Mouse (Mus musculus) forebrain, embryonic 10.5 days (tissue): ENCODE measurements around the gene Lin7b. TPM values are rescaled to one million over a fixed set of nuclear protein-coding genes. Genes with fewer than 3 reads are reported as not detected.

Experiments used
- DNase-seq: peaks from one replicate; pipeline ENCODE4 v3.0.0-alpha.2; 2017; ENCODE audit warnings: low spot score; ENCODE audit errors: extremely low spot score
- H3K27ac ChIP-seq: fragments of 300-500 bp; sonication (generic); 2 replicates; pipeline ENCODE4 v1.5.1; 2016; ENCODE audit warnings: mild to moderate bottlenecking
- H3K27me3 ChIP-seq: fragments of 300-500 bp; sonication (generic); 2 replicates; pipeline ENCODE4 v1.6.1; 2016; ENCODE audit warnings: mild to moderate bottlenecking; ENCODE audit not compliant: poor library complexity, severe bottlenecking
- H3K36me3 ChIP-seq: fragments of 300-500 bp; sonication (generic); replicated peaks from 2 replicates; pipeline ENCODE4 v1.6.1; 2016; ENCODE audit warnings: mild to moderate bottlenecking, moderate library complexity
- H3K4me1 ChIP-seq: fragments of 300-500 bp; sonication (generic); 2 replicates; pipeline ENCODE4 v1.6.1; 2016
- H3K4me3 ChIP-seq: fragments of 300-500 bp; sonication (generic); 2 replicates; pipeline ENCODE4 v1.5.1; 2016; ENCODE audit warnings: mild to moderate bottlenecking, moderate library complexity
- H3K9me3 ChIP-seq: fragments of 300-500 bp; sonication (generic); 2 replicates; pipeline ENCODE4 v1.6.1; 2016; ENCODE audit warnings: mild to moderate bottlenecking, moderate library complexity
- WGBS: fragments of 180-500 bp; shearing (Covaris S2); methylation state at CpG from one replicate; pipeline ENCODE4 v1.1.7; 2016; 5-methylcytosine and 5-hydroxymethylcytosine counted together
- polyA plus RNA-seq: library from polyadenylated mRNA; unstranded; fragments of >200 nt; fragmentation: Nextera tagmentation; extraction: Ambion mirVana; gene quantifications from 2 replicates; pipeline ENCODE4 v1.2.1, GENCODE M21; 2016

Gene Lin7b
- polyA plus RNA-seq, 1 experiment from 2014 or later = 0.81 TPM

GRCm38 (mm10) chr7:45337469-45337868, 32.9 kb downstream of the Lin7b start:
- 0 out of 2 replicates have a peak overlapping the region, but pooled peaks have one; percentile 69 for H3K4me3 ChIP-seq

GRCm38 (mm10) chr7:45336319-45336718, 34.1 kb downstream of the Lin7b start:
- 84% methylated on average over 4 of the region's 4 CpGs for WGBS
- H3K9me3 ChIP-seq = no peaks in the 10 kb centered on the region
- no peak overlapping the region for H3K4me3 ChIP-seq
- H3K4me1 ChIP-seq = peaks cover 77% of the 10 kb centered on the region
- H3K27me3 ChIP-seq = peaks cover 74% of the 10 kb centered on the region
- H3K27ac ChIP-seq = no peak overlapping the region
- DNase-seq = no peak
- H3K36me3 ChIP-seq = no peaks in the 10 kb centered on the region

More at GRCm38 (mm10) chr7:45337469-45337868, 32.9 kb downstream of the Lin7b start:
- Histone ChIP-seq H3K27ac (peak overlapping the region; percentile 90; the same call in 1 of the 2 replicates), H3K36me3 (no peaks in the 10 kb centered on the region), H3K9me3 (no peaks in the 10 kb centered on the region), H3K4me1 (peaks cover 77% of the 10 kb centered on the region), H3K27me3 (peaks cover 66% of the 10 kb centered on the region)
- WGBS = 13% methylated on average over 4 of the region's 4 CpGs
- DNase-seq = no peak

GRCm38 (mm10) chr7:45335056-45335455, 35.3 kb downstream of the Lin7b start, which contains the start of gene Hrc:
Gene Hrc, plus strand, starts transcription at chr7:45335290.
- no peak for DNase-seq
- H3K27me3 ChIP-seq = peaks cover 66% of the 10 kb centered on the region
- H3K9me3 ChIP-seq = no peaks in the 10 kb centered on the region
- peak within 1 kb of the TSS; percentile 70 for H3K4me3 ChIP-seq
- no peaks in the 10 kb centered on the region for H3K36me3 ChIP-seq
- no peak within 1 kb of the TSS; the same call in 1 of the 2 replicates for H3K27ac ChIP-seq
- 33% methylated on average over 5 of the region's 5 CpGs for WGBS
- H3K4me1 ChIP-seq = peaks cover 65% of the 10 kb centered on the region

GRCm38 (mm10) chr7:45334605-45335004, 35.8 kb downstream of the Lin7b start:
- H3K4me1 ChIP-seq = peaks cover 60% of the 10 kb centered on the region
- H3K27ac ChIP-seq = no peak overlapping the region
- WGBS = 24% methylated on average over 3 of the region's 3 CpGs
- no peak overlapping the region; the same call in 1 of the 2 replicates for H3K4me3 ChIP-seq
- H3K27me3 ChIP-seq = peaks cover 65% of the 10 kb centered on the region
- no peaks in the 10 kb centered on the region for H3K36me3 ChIP-seq
- H3K9me3 ChIP-seq = no peaks in the 10 kb centered on the region
- DNase-seq = no peak

GRCm38 (mm10) chr7:45333431-45333982, 36.9 kb downstream of the Lin7b start, which contains the start of gene Trpm4:
Gene Trpm4, minus strand, starts transcription at chr7:45333780.
- peak; percentile 82 for DNase-seq
- H3K27ac ChIP-seq = peak within 1 kb of the TSS; percentile 83
- no peaks in the 10 kb centered on the region for H3K9me3 ChIP-seq
- H3K36me3 ChIP-seq = no peaks in the 10 kb centered on the region
- peak within 1 kb of the TSS; percentile 70 for H3K4me3 ChIP-seq
- under 1% methylated on average over 38 of the region's 38 CpGs for WGBS
- peaks cover 61% of the 10 kb centered on the region for H3K27me3 ChIP-seq
- peaks cover 49% of the 10 kb centered on the region for H3K4me1 ChIP-seq

GRCm38 (mm10) chr7:45332685-45333425, 37.5 kb downstream of the Lin7b start:
- Histone ChIP-seq H3K4me1 (peaks cover 43% of the 10 kb centered on the region), H3K36me3 (no peaks in the 10 kb centered on the region), H3K27me3 (peaks cover 56% of the 10 kb centered on the region), H3K4me3 (peak overlapping the region; percentile 70), H3K9me3 (no peaks in the 10 kb centered on the region), H3K27ac (peak overlapping the region; percentile 83)
- 4% methylated on average over 22 of the region's 22 CpGs for WGBS
- DNase-seq = peak; percentile 49

- Histone ChIP-seq H3K4me3 (no peak overlapping the region), H3K36me3 (no peaks in the 10 kb centered on the region), H3K4me1 (peaks cover 35% of the 10 kb centered on the region), H3K27ac (no peak overlapping the region), H3K9me3 (no peaks in the 10 kb centered on the region), H3K27me3 (peaks cover 42% of the 10 kb centered on the region)
- no peak for DNase-seq
- WGBS = 82% methylated on average over 6 of the region's 6 CpGs
These were observed 38.9 kb downstream of the Lin7b start for GRCm38 (mm10) chr7:45331502-45331901.

GRCm38 (mm10) chr7:45328841-45329475, 41.4 kb downstream of the Lin7b start:
- Histone ChIP-seq H3K27me3 (peaks cover 17% of the 10 kb centered on the region), H3K4me3 (no peak overlapping the region), H3K36me3 (0 out of 2 replicates have a peak, but pooled peaks cover 8% of the 10 kb centered on the region), H3K4me1 (peaks cover 20% of the 10 kb centered on the region), H3K9me3 (no peaks in the 10 kb centered on the region; the same call in 1 of the 2 replicates), H3K27ac (no peak overlapping the region)
- DNase-seq = no peak
- WGBS = 87% methylated on average over 13 of the region's 13 CpGs

GRCm38 (mm10) chr7:45325800-45326199, 44.6 kb downstream of the Lin7b start:
- H3K4me1 ChIP-seq = no peaks in the 10 kb centered on the region
- no peak overlapping the region for H3K4me3 ChIP-seq
- H3K27me3 ChIP-seq = no peaks in the 10 kb centered on the region
- no peak for DNase-seq
- H3K27ac ChIP-seq = no peak overlapping the region
- H3K9me3 ChIP-seq = no peaks in the 10 kb centered on the region; the same call in 1 of the 2 replicates
- 0 out of 2 replicates have a peak, but pooled peaks cover 8% of the 10 kb centered on the region for H3K36me3 ChIP-seq

- 93% methylated on average over 5 of the region's 5 CpGs for WGBS
- Histone ChIP-seq H3K27ac (no peak overlapping the region), H3K4me1 (no peaks in the 10 kb centered on the region; the same call in 1 of the 2 replicates), H3K36me3 (0 out of 2 replicates have a peak, but pooled peaks cover 8% of the 10 kb centered on the region), H3K4me3 (no peak overlapping the region), H3K9me3 (no peaks in the 10 kb centered on the region; the same call in 1 of the 2 replicates), H3K27me3 (no peaks in the 10 kb centered on the region)
- DNase-seq = no peak
These were observed 47.3 kb downstream of the Lin7b start for GRCm38 (mm10) chr7:45323069-45323468.

- no peak for DNase-seq
- H3K27me3 ChIP-seq = no peaks in the 10 kb centered on the region
- WGBS = 87% methylated on average over 4 of the region's 4 CpGs
- no peaks in the 10 kb centered on the region; the same call in 1 of the 2 replicates for H3K9me3 ChIP-seq
- H3K36me3 ChIP-seq = 0 out of 2 replicates have a peak, but pooled peaks cover 8% of the 10 kb centered on the region
- H3K4me3 ChIP-seq = no peak overlapping the region
- no peak overlapping the region for H3K27ac ChIP-seq
- no peaks in the 10 kb centered on the region; the same call in 1 of the 2 replicates for H3K4me1 ChIP-seq
These were observed 48.1 kb downstream of the Lin7b start for GRCm38 (mm10) chr7:45322245-45322644.
